Mouse (Mus musculus) liver, postnatal 0 days (tissue): ENCODE data around the gene Ninj2.

Experiments used
- CTCF ChIP-seq: sonication (generic); IDR thresholded peaks from 2 replicates; pipeline ENCODE4 v1.5.1; 2016; ENCODE audit warnings: antibody characterized with exemption, low read depth
- EP300 ChIP-seq: IDR thresholded peaks from 2 replicates; pipeline ENCODE4 v1.6.1; 2016; ENCODE audit warnings: antibody characterized with exemption, low read depth, mild to moderate bottlenecking

DNA sequence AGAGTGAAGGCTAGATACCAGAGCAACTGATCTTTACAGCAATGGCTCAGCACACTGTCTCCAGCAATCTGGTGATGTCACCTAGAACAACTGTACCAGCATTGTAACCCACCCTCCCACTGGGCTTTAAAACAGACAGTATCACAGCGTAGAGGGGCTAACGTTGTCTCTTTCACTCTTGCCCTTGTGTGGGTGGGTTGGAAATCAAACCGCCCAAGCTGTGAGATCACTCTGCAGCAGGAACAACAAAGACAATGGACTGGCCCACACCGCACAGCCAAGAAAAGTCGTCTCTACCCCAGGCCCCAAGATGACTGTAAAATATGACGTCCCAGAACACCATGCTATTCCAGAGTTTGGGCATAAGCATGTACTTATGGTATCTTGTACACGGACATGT, 136.7 kb downstream of the Ninj2 start:
- TF ChIP-seq EP300 (no peak), CTCF (no peak)
